Mouse (Mus musculus): ENCODE data around the gene Ghr. TPM values are rescaled to one million over a fixed set of nuclear protein-coding genes. Genes with fewer than 3 reads are reported as not detected.

The Ghr gene
- total and polyA plus RNA-seq, 2 experiments: 141 to 423 TPM

- H3K27me3 ChIP-seq (ENCODE audit: control insufficient read depth, insufficient read depth, low read length): no peaks in the 10 kb centered on the region
- peaks cover 43% of the 10 kb centered on the region for H3K36me3 ChIP-seq (ENCODE audit: control insufficient read depth, insufficient read depth, low read length)
- no peak overlapping the region for H3K9ac ChIP-seq (ENCODE audit: low read depth, low read length)
- TF ChIP-seq POLR2A (IDR thresholded peaks at IDR 0.05; ENCODE audit: extremely low read depth, insufficient read depth, low read length) (0 out of 2 replicates have a peak, but pooled peaks have one; percentile 35), CTCF (IDR thresholded peaks at IDR 0.05; ENCODE audit: low read depth, low read length) (no peak)
- H3K79me2 ChIP-seq (ENCODE audit: control insufficient read depth, insufficient read depth, low read length): no peaks in the 10 kb centered on the region
- no peak overlapping the region for H3K27ac ChIP-seq (replicated peaks; ENCODE audit: insufficient read depth, low read depth, low read length)
- no peak overlapping the region for H3K4me3 ChIP-seq (ENCODE audit: insufficient read depth, low read depth, low read length)
- peak; percentile 86 for DNase-seq (ENCODE audit: extremely low read depth, low read depth, low spot score)
- peaks cover 5% of the 10 kb centered on the region for H3K4me1 ChIP-seq (ENCODE audit: control insufficient read depth, insufficient read depth, low read length)
Observed at GRCm38 (mm10) chr15:3281216-3281615, 302.1 kb downstream of the Ghr start.

- TF ChIP-seq POLR2A (IDR thresholded peaks at IDR 0.05; ENCODE audit: extremely low read depth, insufficient read depth, low read length) (no peak), CTCF (IDR thresholded peaks at IDR 0.05; ENCODE audit: low read depth, low read length) (peak; percentile 33; the same call in 1 of the 2 replicates)
- WGBS: 71% methylated on average over 7 of the region's 7 CpGs
- Histone ChIP-seq H3K79me2 (ENCODE audit: control insufficient read depth, insufficient read depth, low read length) (peaks cover under 1% of the 10 kb centered on the region; the same call in 1 of the 2 replicates), H3K4me1 (ENCODE audit: control insufficient read depth, insufficient read depth, low read length) (peaks cover 5% of the 10 kb centered on the region), H3K27ac (replicated peaks; ENCODE audit: insufficient read depth, low read depth, low read length) (0 out of 2 replicates have a peak overlapping the region, but pooled peaks have one; percentile 6), H3K9ac (ENCODE audit: low read depth, low read length) (no peak overlapping the region), H3K4me3 (ENCODE audit: insufficient read depth, low read depth, low read length) (no peak overlapping the region), H3K36me3 (ENCODE audit: control insufficient read depth, insufficient read depth, low read length) (peaks cover 55% of the 10 kb centered on the region), H3K27me3 (ENCODE audit: control insufficient read depth, insufficient read depth, low read length) (no peaks in the 10 kb centered on the region)
- peak; percentile 43 for DNase-seq (ENCODE audit: extremely low read depth, low read depth, low spot score)
Observed at GRCm38 (mm10) chr15:3279242-3279641, 304.1 kb downstream of the Ghr start.

GRCm38 (mm10) chr15:3277391-3277790, 305.9 kb downstream of the Ghr start:
- Histone ChIP-seq H3K4me1 (ENCODE audit: control insufficient read depth, insufficient read depth, low read length) (peaks cover 5% of the 10 kb centered on the region), H3K27me3 (ENCODE audit: control insufficient read depth, insufficient read depth, low read length) (no peaks in the 10 kb centered on the region), H3K4me3 (ENCODE audit: insufficient read depth, low read depth, low read length) (peak overlapping the region; percentile 42), H3K36me3 (ENCODE audit: control insufficient read depth, insufficient read depth, low read length) (peaks cover 69% of the 10 kb centered on the region), H3K27ac (replicated peaks; ENCODE audit: insufficient read depth, low read depth, low read length) (peak overlapping the region; percentile 56; the same call in 1 of the 2 replicates), H3K79me2 (ENCODE audit: control insufficient read depth, insufficient read depth, low read length) (peaks cover 7% of the 10 kb centered on the region; the same call in 1 of the 2 replicates), H3K9ac (ENCODE audit: low read depth, low read length) (0 out of 2 replicates have a peak overlapping the region, but pooled peaks have one; percentile 45)
- peak; percentile 57 for DNase-seq (ENCODE audit: extremely low read depth, low read depth, low spot score)
- 15% methylated on average over 2 of the region's 2 CpGs for WGBS
- TF ChIP-seq POLR2A (IDR thresholded peaks at IDR 0.05; ENCODE audit: extremely low read depth, insufficient read depth, low read length) (no peak), CTCF (IDR thresholded peaks at IDR 0.05; ENCODE audit: low read depth, low read length) (peak; percentile 33; the same call in 1 of the 2 replicates)

GRCm38 (mm10) chr15:3273191-3273590, 310.1 kb downstream of the Ghr start:
- Histone ChIP-seq H3K36me3 (ENCODE audit: control insufficient read depth, insufficient read depth, low read length) (peaks cover 51% of the 10 kb centered on the region), H3K27me3 (ENCODE audit: control insufficient read depth, insufficient read depth, low read length) (no peaks in the 10 kb centered on the region), H3K4me3 (ENCODE audit: insufficient read depth, low read depth, low read length) (peak overlapping the region; percentile 66), H3K9ac (ENCODE audit: low read depth, low read length) (peak overlapping the region; percentile 74), H3K4me1 (ENCODE audit: control insufficient read depth, insufficient read depth, low read length) (peaks cover 15% of the 10 kb centered on the region), H3K27ac (replicated peaks; ENCODE audit: insufficient read depth, low read depth, low read length) (peak overlapping the region; percentile 56), H3K79me2 (ENCODE audit: control insufficient read depth, insufficient read depth, low read length) (peaks cover 17% of the 10 kb centered on the region; the same call in 1 of the 2 replicates)
- peak; percentile 63 for DNase-seq (ENCODE audit: extremely low read depth, low read depth, low spot score)
- WGBS: 9% methylated on average over 1 of the region's 1 CpGs
- TF ChIP-seq CTCF (IDR thresholded peaks at IDR 0.05; ENCODE audit: low read depth, low read length): no peak
- no peak for TF ChIP-seq POLR2A (IDR thresholded peaks at IDR 0.05; ENCODE audit: extremely low read depth, insufficient read depth, low read length)

GRCm38 (mm10) chr15:3271216-3271615, 312.1 kb downstream of the Ghr start:
- Histone ChIP-seq H3K9ac (ENCODE audit: low read depth, low read length) (peak overlapping the region; percentile 89), H3K4me1 (ENCODE audit: control insufficient read depth, insufficient read depth, low read length) (peaks cover 13% of the 10 kb centered on the region), H3K27me3 (ENCODE audit: control insufficient read depth, insufficient read depth, low read length) (no peaks in the 10 kb centered on the region), H3K36me3 (ENCODE audit: control insufficient read depth, insufficient read depth, low read length) (peaks cover 37% of the 10 kb centered on the region), H3K27ac (replicated peaks; ENCODE audit: insufficient read depth, low read depth, low read length) (peak overlapping the region; percentile 93), H3K4me3 (ENCODE audit: insufficient read depth, low read depth, low read length) (peak overlapping the region; percentile 66), H3K79me2 (ENCODE audit: control insufficient read depth, insufficient read depth, low read length) (peaks cover 17% of the 10 kb centered on the region; the same call in 1 of the 2 replicates)
- no peak for DNase-seq (ENCODE audit: extremely low read depth, low read depth, low spot score)
- TF ChIP-seq CTCF (IDR thresholded peaks at IDR 0.05; ENCODE audit: low read depth, low read length) (no peak), POLR2A (IDR thresholded peaks at IDR 0.05; ENCODE audit: extremely low read depth, insufficient read depth, low read length) (peak; percentile 61; the same call in 1 of the 2 replicates)
- under 1% methylated on average over 6 of the region's 6 CpGs for WGBS

- Histone ChIP-seq H3K9ac (ENCODE audit: low read depth, low read length) (peak overlapping the region; percentile 44), H3K36me3 (ENCODE audit: control insufficient read depth, insufficient read depth, low read length) (peaks cover 31% of the 10 kb centered on the region), H3K4me3 (ENCODE audit: insufficient read depth, low read depth, low read length) (peak overlapping the region; percentile 66), H3K27me3 (ENCODE audit: control insufficient read depth, insufficient read depth, low read length) (no peaks in the 10 kb centered on the region), H3K4me1 (ENCODE audit: control insufficient read depth, insufficient read depth, low read length) (peaks cover 15% of the 10 kb centered on the region), H3K27ac (replicated peaks; ENCODE audit: insufficient read depth, low read depth, low read length) (peak overlapping the region; percentile 77), H3K79me2 (ENCODE audit: control insufficient read depth, insufficient read depth, low read length) (peaks cover 17% of the 10 kb centered on the region; the same call in 1 of the 2 replicates)
- no peak for TF ChIP-seq CTCF (IDR thresholded peaks at IDR 0.05; ENCODE audit: low read depth, low read length)
- peak; percentile 97; the same call in 1 of the 2 replicates for TF ChIP-seq POLR2A (IDR thresholded peaks at IDR 0.05; ENCODE audit: extremely low read depth, insufficient read depth, low read length)
- peak; percentile 99 for DNase-seq (ENCODE audit: extremely low read depth, low read depth, low spot score)
- WGBS: 1% methylated on average over 12 of the region's 12 CpGs
Observed at GRCm38 (mm10) chr15:3270646-3271077, 312.6 kb downstream of the Ghr start.
